Mouse (Mus musculus): ENCODE results near the gene Wdr91. TPM values are rescaled to one million over a fixed set of nuclear protein-coding genes. Genes with fewer than 3 reads are reported as not detected.

Gene Wdr91
- 1 to 10 TPM; 5.2 to 8.0 TPM for total RNA-seq (2021)
- long read RNA-seq, experiment 1, partial matches to known transcripts: 3 of 8 reads
- long read RNA-seq, experiment 1, other reads (novel, unspliced or antisense): 3 of 8 reads
- long read RNA-seq, experiment 2, partial matches to known transcripts: 3 of 8 reads
- long read RNA-seq, experiment 2, other reads (novel, unspliced or antisense): 2 of 8 reads

GRCm38 (mm10) chr6:34910371-34911219 lies at the start of gene Wdr91:
Gene Wdr91, minus strand, starts transcription at chr6:34910876.
- Histone ChIP-seq H3K4me3 (peak within 1 kb of the TSS; percentile 78), H3K27ac (peak within 1 kb of the TSS; percentile 91)
- intact Hi-C loops (cut with DNase I): no loop called here
- DNase-seq: peak; percentile 97
- peak; percentile 35; the same call in 1 of the 2 replicates for TF ChIP-seq CTCF (IDR thresholded peaks at IDR 0.05)

- intact Hi-C loops (cut with DNase I): no loop called here
- H3K27ac ChIP-seq: no peak overlapping the region
- no peak for TF ChIP-seq CTCF (IDR thresholded peaks at IDR 0.05)
- DNase-seq: no peak
- no peak overlapping the region for H3K4me3 ChIP-seq
These were observed 48.5 kb upstream of the Wdr91 start for GRCm38 (mm10) chr6:34959131-34959530.

- H3K27ac ChIP-seq: no peak overlapping the region
- intact Hi-C loops (cut with DNase I): no loop called here
- TF ChIP-seq CTCF (IDR thresholded peaks at IDR 0.05): no peak
- no peak for DNase-seq
- no peak overlapping the region for H3K4me3 ChIP-seq
These were observed 45.2 kb upstream of the Wdr91 start for GRCm38 (mm10) chr6:34955862-34956241.

GRCm38 (mm10) chr6:34954926-34955861 lies 44.5 kb upstream of the Wdr91 start:
- DNase-seq: peak; percentile 28
- peak; percentile 52 for TF ChIP-seq CTCF (IDR thresholded peaks at IDR 0.05)
- intact Hi-C loops (cut with DNase I): no loop called here
- peak overlapping the region; percentile 51 for H3K4me3 ChIP-seq
- H3K27ac ChIP-seq: no peak overlapping the region

- intact Hi-C loops (cut with DNase I): no loop called here
- TF ChIP-seq CTCF (IDR thresholded peaks at IDR 0.05): no peak
- Histone ChIP-seq H3K27ac (no peak overlapping the region), H3K4me3 (no peak overlapping the region)
- no peak for DNase-seq
These were observed 41.4 kb upstream of the Wdr91 start for GRCm38 (mm10) chr6:34951956-34952667.

- no peak for DNase-seq
- intact Hi-C loops (cut with DNase I): no loop called here
- Histone ChIP-seq H3K4me3 (no peak overlapping the region), H3K27ac (no peak overlapping the region)
- TF ChIP-seq CTCF (IDR thresholded peaks at IDR 0.05): no peak
These were observed 40.8 kb upstream of the Wdr91 start for GRCm38 (mm10) chr6:34951518-34951917.

GRCm38 (mm10) chr6:34948461-34948860 lies 37.8 kb upstream of the Wdr91 start:
- H3K4me3 ChIP-seq: no peak overlapping the region
- intact Hi-C loops (cut with DNase I): no loop called here
- no peak overlapping the region for H3K27ac ChIP-seq
- no peak for TF ChIP-seq CTCF (IDR thresholded peaks at IDR 0.05)
- DNase-seq: no peak

GRCm38 (mm10) chr6:34946486-34947079 lies 35.9 kb upstream of the Wdr91 start:
- Histone ChIP-seq H3K4me3 (no peak overlapping the region), H3K27ac (no peak overlapping the region)
- DNase-seq: no peak
- intact Hi-C loops (cut with DNase I): no loop called here
- TF ChIP-seq CTCF (IDR thresholded peaks at IDR 0.05): no peak

GRCm38 (mm10) chr6:34943499-34943898 lies 32.8 kb upstream of the Wdr91 start:
- intact Hi-C loops (cut with DNase I): no loop called here
- DNase-seq: no peak
- no peak for TF ChIP-seq CTCF (IDR thresholded peaks at IDR 0.05)

GRCm38 (mm10) chr6:34942446-34942845 lies 31.8 kb upstream of the Wdr91 start:
- H3K27ac ChIP-seq: no peak overlapping the region
- intact Hi-C loops (cut with DNase I): no loop called here
- H3K4me3 ChIP-seq: no peak overlapping the region
- no peak for DNase-seq
- no peak for TF ChIP-seq CTCF (IDR thresholded peaks at IDR 0.05)

More at GRCm38 (mm10) chr6:34943499-34943898, 32.8 kb upstream of the Wdr91 start:
- no peak overlapping the region for H3K27ac ChIP-seq
- no peak overlapping the region for H3K4me3 ChIP-seq

- H3K27ac ChIP-seq: no peak overlapping the region
- no peak for TF ChIP-seq CTCF (IDR thresholded peaks at IDR 0.05)
- intact Hi-C loops (cut with DNase I): no loop called here
- no peak for DNase-seq
- no peak overlapping the region for H3K4me3 ChIP-seq
These were observed 30.8 kb upstream of the Wdr91 start for GRCm38 (mm10) chr6:34941496-34941895.

GRCm38 (mm10) chr6:34939451-34939850 lies 28.8 kb upstream of the Wdr91 start:
- intact Hi-C loops (cut with DNase I): no loop called here
- Histone ChIP-seq H3K4me3 (no peak overlapping the region), H3K27ac (no peak overlapping the region)
- no peak for TF ChIP-seq CTCF (IDR thresholded peaks at IDR 0.05)
- no peak for DNase-seq

All from gastrocnemius, adult 2 months (tissue).